Mouse (Mus musculus): ENCODE results near the gene Rap1a.

Gene Rap1a

GRCm38 (mm10) chr3:105803600-105803999 lies 2.5 kb upstream of the Rap1a start:
- no peak for DNase-seq

DNA sequence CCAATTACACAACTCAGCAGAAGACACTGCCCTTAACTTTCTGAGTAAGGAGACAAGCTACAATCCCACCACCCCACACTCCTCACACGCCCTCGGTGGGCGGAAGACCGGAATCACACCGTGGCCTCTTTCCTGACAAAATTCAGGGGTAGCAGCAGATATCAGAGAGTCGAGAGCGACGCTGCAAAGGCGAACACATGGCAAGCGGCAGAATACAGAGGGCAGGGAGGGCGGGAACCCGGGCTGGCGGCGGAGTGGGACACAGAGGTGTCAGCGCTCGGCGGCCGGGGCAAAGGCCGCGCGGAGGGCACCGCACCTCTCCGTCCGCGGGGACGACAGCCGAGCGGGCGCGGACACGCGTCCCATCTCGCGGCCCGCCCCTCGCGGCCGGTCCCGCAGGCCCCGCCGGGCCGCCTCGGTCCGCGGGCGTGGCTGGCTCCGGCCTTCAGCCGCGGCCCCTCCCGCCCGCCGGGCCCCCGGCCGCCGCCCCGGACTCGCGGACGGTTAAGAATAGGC lies 403 bp downstream of the Rap1a start:
- DNase-seq: peak; percentile 42 to 59

GRCm38 (mm10) chr3:105800156-105800674 lies 921 bp downstream of the Rap1a start:
- DNase-seq: peak in 1 of 2 experiments; percentile 20

- DNase-seq: no peak
Observed at GRCm38 (mm10) chr3:105799375-105799774, 1.8 kb downstream of the Rap1a start.

DNA sequence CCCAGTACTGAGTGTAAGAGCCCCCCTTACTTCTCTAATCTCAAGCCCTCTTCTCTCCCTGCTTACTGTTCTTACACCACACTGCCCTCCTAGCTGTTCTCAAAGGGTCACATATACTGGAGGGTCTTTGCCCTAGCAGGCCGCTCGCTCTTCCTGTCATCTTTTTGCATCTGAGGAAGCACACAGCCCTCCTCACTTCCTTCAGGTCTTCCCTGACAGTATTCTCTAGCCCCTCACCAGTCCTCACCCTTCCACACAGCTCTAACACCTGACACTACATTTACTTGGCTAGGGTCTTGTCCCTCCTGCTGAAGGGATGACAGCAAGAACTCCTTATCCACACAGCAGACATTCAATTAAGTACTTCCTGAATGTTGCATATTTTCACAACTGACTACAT lies 2.4 kb downstream of the Rap1a start:
- DNase-seq: no peak

- no peak for DNase-seq
Observed at GRCm38 (mm10) chr3:105797427-105797826, 3.7 kb downstream of the Rap1a start.

DNA sequence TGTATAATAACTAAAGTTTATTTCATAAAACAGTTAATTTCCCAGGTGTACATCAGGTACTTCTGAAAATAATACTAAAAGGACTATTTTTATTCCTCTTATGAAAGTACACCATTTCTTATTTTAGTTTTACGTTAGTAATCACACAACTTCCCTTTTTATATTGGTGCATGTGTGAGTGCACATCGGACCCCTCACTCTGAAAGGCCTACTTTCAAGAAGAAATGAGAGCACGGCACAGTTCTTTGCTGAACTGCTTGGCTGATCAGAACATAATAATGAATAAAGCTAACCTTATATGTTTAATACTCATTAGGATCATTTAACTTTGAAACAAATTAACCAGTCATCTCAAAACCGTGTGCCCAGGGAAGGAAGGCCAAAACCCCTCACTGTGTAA lies 4.4 kb downstream of the Rap1a start:
- DNase-seq: no peak

GRCm38 (mm10) chr3:105794309-105794708 lies 6.8 kb downstream of the Rap1a start:
- DNase-seq: no peak

DNA sequence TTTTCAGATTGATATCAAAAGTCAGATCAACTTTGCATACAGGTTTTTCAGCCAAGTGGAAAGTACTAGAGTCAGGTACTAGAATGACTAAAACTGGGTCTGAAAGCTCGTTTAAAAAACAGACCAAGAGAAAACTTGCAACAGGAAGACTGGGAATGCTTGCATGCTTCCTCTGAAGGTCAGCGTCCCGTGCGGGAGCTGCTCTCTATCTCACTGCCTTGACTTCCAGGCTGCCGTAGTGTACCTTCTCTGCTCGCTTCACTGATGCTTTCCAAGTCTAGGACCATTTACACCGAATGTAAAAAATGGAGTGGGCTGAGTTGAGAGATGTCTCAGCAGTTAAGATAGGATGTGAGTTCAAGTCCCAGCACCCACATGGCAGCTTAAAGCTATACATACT lies 8.8 kb downstream of the Rap1a start:
- no peak for DNase-seq

DNA sequence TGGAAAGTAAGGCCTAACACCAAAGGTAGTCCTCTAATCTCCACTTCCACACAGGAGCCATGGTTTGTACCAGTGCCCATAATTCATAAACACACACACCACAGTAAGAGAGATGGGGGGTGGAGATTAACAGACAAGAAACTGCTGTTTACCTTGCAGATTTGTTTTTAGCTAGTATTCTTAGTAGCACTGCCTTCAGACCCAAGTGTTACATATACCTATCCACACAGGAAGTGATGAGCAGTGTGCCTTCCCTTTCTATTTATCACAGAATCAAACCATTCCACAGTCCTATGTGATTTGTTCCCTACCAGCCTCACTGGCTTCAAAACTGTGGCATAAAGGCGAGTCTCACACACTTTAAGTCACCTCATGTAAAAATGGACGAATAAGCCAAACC lies 10.0 kb downstream of the Rap1a start:
- DNase-seq: no peak

DNA sequence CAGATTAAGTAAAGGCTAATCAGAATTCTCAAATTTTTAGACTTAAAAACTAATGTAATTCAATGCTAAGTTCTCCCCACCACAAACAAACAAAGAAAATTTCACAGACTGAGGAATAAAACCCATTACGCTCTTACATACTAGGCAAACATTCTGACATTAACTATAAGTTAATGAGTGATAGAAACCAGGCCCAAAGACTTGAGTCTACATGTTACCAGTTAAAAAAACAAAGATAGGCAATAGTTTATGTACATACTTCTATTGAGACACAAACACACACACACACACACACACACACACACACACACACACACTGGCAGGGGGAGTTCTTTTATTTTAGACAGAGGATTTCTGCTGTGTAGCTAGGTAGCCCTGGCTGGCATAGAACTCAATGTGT lies 10.8 kb downstream of the Rap1a start:
- no peak for DNase-seq

GRCm38 (mm10) chr3:105789776-105790175 lies 11.4 kb downstream of the Rap1a start:
- DNase-seq: no peak

GRCm38 (mm10) chr3:105787328-105787727 lies 13.8 kb downstream of the Rap1a start:
- no peak for DNase-seq

- no peak for DNase-seq
Observed at GRCm38 (mm10) chr3:105785865-105786264, 15.3 kb downstream of the Rap1a start.

DNA sequence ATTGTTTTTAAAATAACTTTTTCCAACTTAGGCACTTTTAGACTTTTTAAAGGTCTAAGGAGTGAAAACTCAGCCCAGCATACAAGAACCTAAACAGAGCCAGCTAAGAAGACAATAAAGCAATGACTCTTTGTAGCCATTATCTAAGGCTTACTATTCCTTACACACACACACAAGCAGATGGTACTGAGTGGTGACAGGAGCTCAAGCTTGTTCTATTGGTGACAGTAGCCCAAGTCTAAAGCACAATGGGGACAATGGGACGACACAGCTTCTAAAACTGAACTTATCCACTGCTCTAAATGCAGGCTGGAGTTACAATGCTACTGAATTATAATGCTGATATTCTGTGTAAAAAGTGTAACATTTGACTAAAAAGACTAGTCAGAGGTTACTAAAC lies 17.3 kb downstream of the Rap1a start:
- no peak for DNase-seq

DNA sequence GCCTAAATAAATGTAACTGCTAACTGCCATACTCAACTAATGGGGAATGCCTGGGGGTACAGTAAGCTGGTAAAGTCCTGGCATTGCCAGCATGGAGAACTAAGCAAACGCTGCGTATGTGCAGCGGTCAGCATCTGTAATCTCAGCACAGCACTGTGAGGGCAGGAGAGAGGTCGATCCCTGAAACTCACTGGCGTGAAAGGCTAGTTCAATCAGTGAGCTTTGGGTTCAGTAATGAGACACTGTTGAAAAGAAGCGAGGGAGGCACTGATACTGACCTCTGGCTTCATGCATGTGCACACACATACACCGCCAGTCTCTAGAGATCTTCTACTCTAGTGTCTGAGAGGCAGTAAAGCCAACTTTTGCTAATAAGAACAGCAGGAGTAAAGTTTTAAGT lies 18.7 kb downstream of the Rap1a start:
- DNase-seq: no peak

- DNase-seq: no peak
Observed at GRCm38 (mm10) chr3:105777997-105778396, 23.1 kb downstream of the Rap1a start.

DNA sequence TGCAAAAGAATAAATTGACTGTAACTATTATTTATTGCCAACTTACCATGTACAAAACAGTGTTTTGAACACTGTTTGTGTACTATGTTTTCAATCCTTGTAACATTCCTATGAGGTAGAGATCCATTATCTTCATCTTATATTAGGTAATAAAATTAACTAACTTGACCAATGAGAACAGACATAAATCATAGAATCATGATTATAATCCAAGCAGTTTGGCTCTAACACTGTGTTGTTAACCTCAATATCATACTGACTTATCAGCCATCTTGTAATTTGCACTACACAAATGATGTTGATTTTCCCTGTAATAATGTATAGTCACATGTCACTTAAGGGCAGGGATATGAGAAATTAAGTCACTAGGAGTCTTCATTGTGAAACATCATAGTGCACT lies 26.6 kb downstream of the Rap1a start:
- no peak for DNase-seq

- DNase-seq: peak; percentile 11 to 36
Observed at GRCm38 (mm10) chr3:105771534-105771933, 29.6 kb downstream of the Rap1a start.

DNA sequence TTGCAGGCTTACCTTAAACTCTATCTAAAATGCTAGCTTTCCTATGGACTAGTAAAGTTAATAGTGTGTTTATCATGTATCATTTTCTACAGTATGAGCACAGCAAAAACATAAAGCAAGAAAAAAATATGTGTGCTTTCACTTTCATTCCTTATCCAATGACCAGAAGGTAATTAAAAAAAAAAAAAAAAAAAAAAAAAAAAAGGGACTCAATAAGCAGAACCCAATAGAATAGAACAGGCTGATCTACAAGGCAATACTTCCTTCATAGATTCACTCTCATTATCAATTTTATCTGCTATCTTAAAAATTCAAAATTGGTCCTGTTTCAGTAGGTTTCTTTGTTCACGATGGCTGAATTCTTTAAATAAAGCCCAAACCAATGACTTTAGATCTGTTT lies 30.3 kb downstream of the Rap1a start:
- DNase-seq: no peak

DNA sequence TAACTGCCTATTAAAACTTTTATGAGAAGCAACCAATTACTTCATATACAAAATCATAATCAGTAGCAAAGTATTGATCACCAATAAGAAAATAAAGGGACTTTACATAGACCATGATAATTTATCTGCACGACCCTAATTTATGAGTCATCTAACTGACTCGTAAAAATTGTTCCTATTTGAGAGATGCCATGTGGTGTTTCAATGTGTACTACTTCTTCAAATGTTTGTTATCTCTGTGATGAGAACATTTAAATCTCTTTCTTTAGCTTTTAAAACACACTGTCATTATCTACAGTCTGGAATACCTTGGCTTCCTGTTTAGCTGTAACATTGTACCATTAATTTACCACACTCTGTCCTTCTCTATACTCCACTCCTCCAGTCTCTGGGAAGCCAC lies 31.8 kb downstream of the Rap1a start:
- no peak for DNase-seq

GRCm38 (mm10) chr3:105768529-105768928 lies 32.6 kb downstream of the Rap1a start:
- peak; percentile 10 to 22 for DNase-seq

GRCm38 (mm10) chr3:105763132-105763851 lies 37.8 kb downstream of the Rap1a start:
- DNase-seq: peak; percentile 6 to 46

DNA sequence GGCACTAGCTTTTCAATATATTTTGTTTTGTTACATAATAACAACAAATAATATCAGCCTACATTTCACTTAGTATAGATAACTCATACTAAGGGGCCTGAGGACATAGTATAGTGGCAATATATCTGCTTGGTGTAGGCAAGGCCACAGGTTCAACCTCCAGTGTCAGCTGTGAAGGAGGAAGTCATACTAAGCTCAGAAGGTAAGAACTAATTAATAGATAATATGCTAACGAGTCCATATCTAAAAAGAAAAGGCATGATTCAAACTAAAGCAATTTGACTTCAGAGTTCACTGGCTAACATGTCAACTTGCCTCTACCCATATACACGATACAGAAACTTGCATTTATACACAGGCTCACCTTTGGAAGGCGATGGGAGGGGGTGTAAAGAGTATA lies 41.1 kb downstream of the Rap1a start:
- no peak for DNase-seq

DNA sequence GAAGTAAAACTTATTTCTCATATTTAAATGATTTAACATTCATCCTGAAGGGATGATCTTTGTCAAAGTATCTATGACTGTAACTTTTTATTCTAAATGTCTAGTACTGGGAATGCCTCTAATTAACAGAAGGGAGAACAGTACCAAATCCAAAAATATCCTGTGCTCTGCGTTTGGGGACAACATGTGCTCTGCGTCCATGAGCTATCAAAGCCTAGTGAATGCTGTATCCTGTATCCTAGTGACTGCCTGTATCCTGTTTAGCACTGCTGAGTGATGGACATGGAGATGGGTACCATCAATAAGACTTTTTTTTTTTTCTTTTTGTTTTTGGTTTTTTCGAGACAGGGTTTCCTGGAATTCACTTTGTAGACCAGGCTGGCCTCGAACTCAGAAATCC lies 42.5 kb downstream of the Rap1a start:
- DNase-seq: no peak

Measured in thymus, adult 18-20 months (tissue).